Mouse (Mus musculus): ENCODE measurements around the gene Ocln. TPM values are rescaled to one million over a fixed set of nuclear protein-coding genes. Genes with fewer than 3 reads are reported as not detected.
A peak's percentile ranks its signal among the peaks of the same experiment; 100 is the strongest.

Gene Ocln
- polyA plus RNA-seq, 1 experiment from 2014 or later, result 6.7 TPM

DNA sequence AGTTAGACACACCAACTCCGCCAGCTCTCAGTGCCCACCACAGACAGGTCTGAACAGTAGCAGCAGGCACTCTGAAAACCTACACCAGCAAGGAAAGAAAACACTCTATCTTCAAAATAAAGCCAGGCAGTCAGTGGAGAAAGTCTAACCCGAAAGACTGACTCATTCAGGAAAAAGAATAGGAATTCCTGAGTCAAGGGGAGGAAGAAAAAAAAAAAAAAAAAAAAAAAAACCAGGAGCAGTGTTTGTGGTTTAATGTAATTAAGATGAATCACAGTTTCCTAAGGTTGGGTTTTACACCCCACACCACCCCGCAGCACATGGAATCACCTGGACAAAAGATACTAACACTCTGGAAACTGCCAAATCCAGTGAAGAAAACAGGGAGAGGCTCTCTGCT lies 16.4 kb downstream of the Ocln start:
- WGBS, result 85% methylated on average over 3 of the region's 3 CpGs
- no peak overlapping the region for H3K4me2 ChIP-seq
- H3K36me3 ChIP-seq, result no peaks in the 10 kb centered on the region
- H3K4me1 ChIP-seq, result no peaks in the 10 kb centered on the region
- no peak for ATAC-seq (ENCODE audit: low FRiP score)
- H3K9ac ChIP-seq (replicated peaks), result no peak overlapping the region
- H3K9me3 ChIP-seq (replicated peaks), result no peaks in the 10 kb centered on the region
- no peak overlapping the region for H3K4me3 ChIP-seq (replicated peaks)
- no peaks in the 10 kb centered on the region for H3K27me3 ChIP-seq (replicated peaks)
- no peak overlapping the region for H3K27ac ChIP-seq (replicated peaks)

DNA sequence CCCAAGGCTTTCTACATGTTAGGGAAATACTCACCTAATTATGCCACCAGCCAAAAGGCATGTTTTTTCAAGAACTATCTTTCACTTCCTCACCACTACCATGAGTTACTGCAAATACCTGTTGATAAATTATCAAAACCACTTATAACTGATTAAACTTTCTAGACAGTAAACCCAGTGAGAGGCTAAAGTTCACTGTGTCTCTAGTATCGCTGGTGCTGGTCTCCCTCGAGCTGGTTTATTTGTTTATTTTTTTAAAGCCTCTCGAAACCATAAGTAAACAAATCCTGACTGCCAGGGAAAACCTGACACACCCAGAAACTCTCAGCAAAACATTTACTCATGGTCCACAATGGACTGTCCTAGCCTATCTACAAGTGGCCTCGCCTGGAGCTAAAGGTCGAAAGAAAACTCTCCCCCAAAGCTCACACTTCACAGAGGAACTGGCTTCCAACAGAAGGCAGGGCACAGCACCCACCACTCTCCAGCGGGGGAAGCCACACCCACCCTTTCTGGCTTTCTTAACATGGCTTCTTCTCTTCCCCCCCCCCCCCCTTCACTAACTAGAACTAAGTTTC lies 19.6 kb downstream of the Ocln start:
- 74% methylated on average over 6 of the region's 6 CpGs for WGBS
- H3K27me3 ChIP-seq (replicated peaks), result no peaks in the 10 kb centered on the region
- H3K36me3 ChIP-seq, result no peaks in the 10 kb centered on the region
- no peak overlapping the region for H3K27ac ChIP-seq (replicated peaks)
- no peaks in the 10 kb centered on the region for H3K4me1 ChIP-seq
- no peak overlapping the region for H3K4me2 ChIP-seq
- ATAC-seq (ENCODE audit: low FRiP score), result no peak
- H3K9ac ChIP-seq (replicated peaks), result no peak overlapping the region
- no peaks in the 10 kb centered on the region for H3K9me3 ChIP-seq (replicated peaks)
- H3K4me3 ChIP-seq (replicated peaks), result no peak overlapping the region

DNA sequence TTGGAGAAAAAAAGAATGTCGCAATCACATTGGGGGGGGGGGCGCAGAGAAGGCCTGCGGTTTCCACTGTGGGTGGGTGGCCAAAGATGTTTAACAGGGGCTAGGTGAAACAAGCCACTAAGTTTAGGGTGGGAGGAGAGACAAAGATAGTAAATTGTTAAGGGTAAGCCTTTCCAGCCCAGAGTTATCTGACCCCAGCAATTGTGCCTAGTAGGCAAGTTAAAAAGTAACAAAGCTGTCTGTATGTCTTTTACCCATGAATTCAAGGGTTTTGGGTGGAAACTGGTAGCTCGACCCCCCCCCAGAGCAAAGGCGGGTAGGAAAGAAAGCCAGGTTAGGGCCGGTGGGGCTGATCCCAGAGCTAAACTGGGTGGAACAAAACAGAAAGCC lies 25.9 kb downstream of the Ocln start:
- Histone ChIP-seq H3K4me1 (no peaks in the 10 kb centered on the region), H3K36me3 (no peaks in the 10 kb centered on the region), H3K9me3 (replicated peaks) (no peaks in the 10 kb centered on the region), H3K27me3 (replicated peaks) (no peaks in the 10 kb centered on the region), H3K4me2 (no peak overlapping the region), H3K27ac (replicated peaks) (no peak overlapping the region), H3K4me3 (replicated peaks) (no peak overlapping the region), H3K9ac (replicated peaks) (no peak overlapping the region)
- 48% methylated on average over 6 of the region's 6 CpGs for WGBS
- no peak for ATAC-seq (ENCODE audit: low FRiP score)

DNA sequence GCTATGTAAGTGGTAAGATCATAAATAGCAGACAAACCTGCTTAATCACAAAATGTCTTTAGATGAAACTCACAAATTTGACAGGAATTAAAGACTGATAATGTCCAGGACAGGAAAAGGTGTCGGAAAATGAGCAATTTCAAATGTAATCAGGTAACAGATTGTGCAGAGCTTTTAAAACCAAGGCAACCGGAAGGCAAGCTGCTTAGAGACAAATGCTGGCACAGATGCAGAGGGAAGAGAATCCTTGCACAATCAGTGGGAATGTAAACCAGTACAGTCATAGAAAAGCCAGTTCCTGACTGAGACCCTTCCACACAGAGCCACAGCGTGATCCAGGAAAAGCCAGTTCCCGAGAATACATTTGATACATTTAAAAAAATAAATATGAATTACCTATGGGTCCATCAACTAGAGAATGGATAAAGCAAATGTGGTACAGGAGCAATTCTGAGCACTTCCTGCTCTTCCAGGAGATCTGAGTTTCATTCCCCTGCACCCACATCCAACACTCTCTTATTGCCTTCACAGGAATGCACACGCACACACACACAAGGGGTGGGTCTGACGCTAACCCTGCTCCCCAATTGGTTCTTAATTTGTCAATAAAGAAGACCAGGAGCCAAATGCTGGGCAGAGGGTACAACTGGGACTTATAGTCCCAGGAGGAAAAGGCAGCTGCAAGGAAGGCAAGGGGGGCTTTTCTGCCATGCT lies 26.4 kb downstream of the Ocln start:
- WGBS, result 61% methylated on average over 6 of the region's 6 CpGs
- H3K9ac ChIP-seq (replicated peaks), result no peak overlapping the region
- no peaks in the 10 kb centered on the region for H3K4me1 ChIP-seq
- H3K27ac ChIP-seq (replicated peaks), result no peak overlapping the region
- no peak for ATAC-seq (ENCODE audit: low FRiP score)
- no peaks in the 10 kb centered on the region for H3K27me3 ChIP-seq (replicated peaks)
- H3K36me3 ChIP-seq, result no peaks in the 10 kb centered on the region
- no peaks in the 10 kb centered on the region for H3K9me3 ChIP-seq (replicated peaks)
- no peak overlapping the region for H3K4me2 ChIP-seq
- H3K4me3 ChIP-seq (replicated peaks), result no peak overlapping the region

DNA sequence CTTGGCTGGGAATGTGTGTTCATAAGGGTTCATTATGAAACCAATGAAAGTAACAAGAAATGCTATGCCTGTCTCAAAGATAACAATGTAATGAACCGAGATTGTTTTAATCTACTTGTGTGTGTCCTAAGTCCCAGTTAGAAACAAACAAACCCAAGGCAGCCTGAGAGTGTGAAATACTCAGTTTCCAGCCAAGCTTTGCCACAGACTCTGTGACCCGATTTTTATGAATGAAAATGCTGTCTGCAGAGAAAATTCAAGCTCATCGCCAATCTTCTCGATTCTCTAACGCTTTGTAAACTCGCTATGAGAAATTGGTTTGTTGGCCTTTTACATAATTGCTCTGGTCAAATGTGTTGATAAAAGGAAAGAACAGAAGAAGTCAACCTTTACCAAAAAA lies 27.6 kb downstream of the Ocln start:
- no peak for ATAC-seq (ENCODE audit: low FRiP score)
- H3K27ac ChIP-seq (replicated peaks), result no peak overlapping the region
- no peaks in the 10 kb centered on the region for H3K36me3 ChIP-seq
- H3K4me1 ChIP-seq, result no peaks in the 10 kb centered on the region
- H3K4me3 ChIP-seq (replicated peaks), result no peak overlapping the region
- H3K27me3 ChIP-seq (replicated peaks), result no peaks in the 10 kb centered on the region
- H3K9me3 ChIP-seq (replicated peaks), result no peaks in the 10 kb centered on the region
- 92% methylated on average over 6 of the region's 6 CpGs for WGBS
- no peak overlapping the region for H3K4me2 ChIP-seq
- H3K9ac ChIP-seq (replicated peaks), result no peak overlapping the region

DNA sequence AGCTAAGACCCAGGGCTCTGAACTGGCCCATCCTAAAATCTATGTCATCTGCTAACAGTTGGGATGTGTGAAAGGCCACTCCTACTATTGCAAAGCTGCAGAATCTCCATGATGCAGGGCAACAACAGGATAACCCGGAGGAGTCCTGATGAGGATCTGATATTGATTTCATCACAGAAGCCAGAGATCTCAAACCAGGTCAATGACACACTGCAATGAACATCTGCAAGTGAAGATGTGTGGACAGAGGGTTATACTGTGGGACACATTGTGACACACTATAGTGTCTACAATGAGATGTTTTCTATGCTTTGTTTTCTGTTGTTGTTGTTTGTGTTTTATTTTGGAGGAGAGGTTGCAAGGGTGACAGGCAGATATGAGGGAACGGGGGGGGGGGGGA lies 28.8 kb downstream of the Ocln start:
- Histone ChIP-seq H3K9ac (replicated peaks) (no peak overlapping the region), H3K4me1 (no peaks in the 10 kb centered on the region), H3K27ac (replicated peaks) (no peak overlapping the region), H3K27me3 (replicated peaks) (no peaks in the 10 kb centered on the region), H3K4me2 (no peak overlapping the region), H3K36me3 (no peaks in the 10 kb centered on the region), H3K4me3 (replicated peaks) (no peak overlapping the region), H3K9me3 (replicated peaks) (no peaks in the 10 kb centered on the region)
- 96% methylated on average over 2 of the region's 2 CpGs for WGBS
- no peak for ATAC-seq (ENCODE audit: low FRiP score)

DNA sequence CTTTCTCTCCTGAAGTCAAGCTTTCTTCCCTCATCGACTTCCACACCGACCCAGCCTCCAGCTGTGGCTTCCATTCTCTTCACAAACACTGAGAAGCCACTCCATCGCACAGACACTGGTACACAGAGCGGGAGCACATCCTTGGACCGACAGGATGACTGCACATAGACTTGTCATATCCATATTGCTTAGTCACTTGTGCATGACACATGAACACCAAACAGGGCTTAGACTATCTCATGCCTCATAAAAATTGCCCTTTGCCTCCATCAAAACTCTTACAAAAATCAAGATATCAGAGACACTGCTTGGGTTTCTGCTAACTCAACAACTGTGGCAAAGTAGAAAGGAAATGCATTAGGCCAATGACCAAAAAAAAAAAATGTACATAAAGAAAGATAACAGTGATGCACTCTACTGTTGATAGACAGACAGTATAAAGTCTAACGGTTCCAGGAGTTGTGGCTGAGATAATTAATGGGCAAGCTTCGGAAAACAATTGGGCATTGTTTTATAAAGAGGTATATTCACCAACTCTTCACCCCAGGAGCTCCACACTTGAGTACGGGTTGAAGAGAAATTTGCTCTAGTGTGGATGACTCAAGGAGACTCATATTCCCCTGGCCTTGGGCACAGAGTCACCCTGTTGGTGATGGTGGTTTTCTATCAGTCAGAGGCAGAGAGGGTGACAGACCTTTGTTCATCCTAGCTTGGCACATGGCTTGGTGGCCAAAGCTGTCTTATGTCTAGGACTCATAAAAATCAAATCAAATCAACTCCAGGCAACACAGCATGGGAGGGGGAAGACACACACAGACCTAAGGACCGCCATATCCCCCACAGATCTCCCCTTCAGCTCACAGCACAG lies 30.6 kb downstream of the Ocln start:
- Histone ChIP-seq H3K9ac (replicated peaks) (no peak overlapping the region), H3K9me3 (replicated peaks) (no peaks in the 10 kb centered on the region), H3K4me2 (no peak overlapping the region), H3K27me3 (replicated peaks) (no peaks in the 10 kb centered on the region), H3K36me3 (no peaks in the 10 kb centered on the region), H3K27ac (replicated peaks) (no peak overlapping the region), H3K4me3 (replicated peaks) (no peak overlapping the region), H3K4me1 (no peaks in the 10 kb centered on the region)
- ATAC-seq (ENCODE audit: low FRiP score), result no peak
- 86% methylated on average over 9 of the region's 9 CpGs for WGBS

DNA sequence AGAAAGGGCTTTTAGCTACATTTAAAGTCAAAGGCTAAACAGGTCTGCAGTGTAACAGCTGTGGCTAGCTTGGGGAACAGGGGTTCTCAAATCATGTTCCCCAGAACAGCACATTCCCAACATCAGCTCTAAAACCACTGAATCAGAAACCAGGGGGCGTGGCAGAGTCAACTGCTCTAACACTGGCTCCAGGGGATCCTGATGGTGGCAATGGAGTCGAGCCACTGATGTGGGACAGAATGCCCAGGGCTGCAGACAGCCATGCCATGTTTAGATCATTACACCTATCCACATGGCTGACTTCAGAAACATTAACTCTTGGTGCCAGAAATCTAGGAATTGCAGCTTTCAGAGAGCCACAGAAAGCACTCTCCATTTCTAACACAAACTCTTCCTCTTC lies 33.4 kb downstream of the Ocln start:
- H3K9me3 ChIP-seq (replicated peaks), result no peaks in the 10 kb centered on the region
- H3K27me3 ChIP-seq (replicated peaks), result no peaks in the 10 kb centered on the region
- WGBS, result 64% methylated on average over 2 of the region's 2 CpGs
- no peaks in the 10 kb centered on the region for H3K36me3 ChIP-seq
- H3K9ac ChIP-seq (replicated peaks), result no peak overlapping the region
- H3K27ac ChIP-seq (replicated peaks), result no peak overlapping the region
- H3K4me3 ChIP-seq (replicated peaks), result no peak overlapping the region
- ATAC-seq (ENCODE audit: low FRiP score), result no peak
- H3K4me1 ChIP-seq, result no peaks in the 10 kb centered on the region
- no peak overlapping the region for H3K4me2 ChIP-seq

DNA sequence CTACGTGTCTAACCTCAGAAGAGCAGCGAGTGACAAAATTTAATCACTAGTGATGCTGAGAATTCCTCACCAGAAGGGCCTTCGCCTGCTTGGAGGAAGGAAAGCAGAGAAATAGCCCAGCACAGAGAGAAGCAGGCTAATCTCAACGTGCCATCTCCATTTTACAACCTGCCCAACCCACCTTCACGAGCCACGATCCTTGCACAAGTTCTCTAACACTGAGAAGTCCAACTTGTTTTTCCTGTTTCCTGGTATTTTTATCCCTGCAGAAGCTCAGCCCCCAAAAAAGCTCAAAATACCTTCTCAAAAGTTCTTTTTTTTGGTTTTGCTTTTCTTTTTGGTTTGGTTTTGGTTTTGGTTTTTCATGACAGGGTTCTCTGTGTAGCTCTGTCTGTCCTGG lies 34.3 kb downstream of the Ocln start:
- no peak for ATAC-seq (ENCODE audit: low FRiP score)
- Histone ChIP-seq H3K4me3 (replicated peaks) (no peak overlapping the region), H3K9ac (replicated peaks) (no peak overlapping the region), H3K27ac (replicated peaks) (no peak overlapping the region), H3K36me3 (no peaks in the 10 kb centered on the region), H3K4me1 (no peaks in the 10 kb centered on the region), H3K27me3 (replicated peaks) (no peaks in the 10 kb centered on the region), H3K9me3 (replicated peaks) (no peaks in the 10 kb centered on the region), H3K4me2 (no peak overlapping the region)
- WGBS, result 75% methylated on average over 6 of the region's 6 CpGs

DNA sequence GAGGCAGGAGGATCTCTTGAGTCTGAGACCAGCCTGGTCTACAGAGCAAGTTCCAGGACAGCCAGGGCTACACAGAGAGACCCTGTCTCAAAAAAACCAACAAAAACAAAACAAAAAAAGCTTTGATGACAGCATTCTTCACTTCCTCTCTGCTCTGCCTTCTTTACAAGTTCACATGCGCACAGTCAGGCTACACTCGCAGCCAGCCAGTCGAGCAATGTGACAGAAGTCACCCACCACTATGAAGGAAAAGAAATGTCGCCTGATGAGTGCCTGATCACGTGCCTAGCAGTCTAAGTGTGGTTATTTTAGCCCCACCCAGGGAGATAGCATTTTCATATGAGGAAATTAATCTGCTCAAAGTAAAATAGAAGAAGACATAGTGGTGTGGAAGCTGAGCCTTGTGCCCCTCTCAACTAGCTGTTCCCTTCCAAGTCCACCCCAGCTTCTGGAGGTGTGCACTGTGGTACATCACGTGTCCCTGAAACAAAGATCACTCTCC lies 34.8 kb downstream of the Ocln start:
- Histone ChIP-seq H3K36me3 (no peaks in the 10 kb centered on the region), H3K4me1 (no peaks in the 10 kb centered on the region), H3K9ac (replicated peaks) (no peak overlapping the region), H3K9me3 (replicated peaks) (no peaks in the 10 kb centered on the region), H3K4me2 (no peak overlapping the region), H3K4me3 (replicated peaks) (no peak overlapping the region), H3K27me3 (replicated peaks) (no peaks in the 10 kb centered on the region), H3K27ac (replicated peaks) (no peak overlapping the region)
- WGBS, result 88% methylated on average over 6 of the region's 6 CpGs
- ATAC-seq (ENCODE audit: low FRiP score), result no peak

DNA sequence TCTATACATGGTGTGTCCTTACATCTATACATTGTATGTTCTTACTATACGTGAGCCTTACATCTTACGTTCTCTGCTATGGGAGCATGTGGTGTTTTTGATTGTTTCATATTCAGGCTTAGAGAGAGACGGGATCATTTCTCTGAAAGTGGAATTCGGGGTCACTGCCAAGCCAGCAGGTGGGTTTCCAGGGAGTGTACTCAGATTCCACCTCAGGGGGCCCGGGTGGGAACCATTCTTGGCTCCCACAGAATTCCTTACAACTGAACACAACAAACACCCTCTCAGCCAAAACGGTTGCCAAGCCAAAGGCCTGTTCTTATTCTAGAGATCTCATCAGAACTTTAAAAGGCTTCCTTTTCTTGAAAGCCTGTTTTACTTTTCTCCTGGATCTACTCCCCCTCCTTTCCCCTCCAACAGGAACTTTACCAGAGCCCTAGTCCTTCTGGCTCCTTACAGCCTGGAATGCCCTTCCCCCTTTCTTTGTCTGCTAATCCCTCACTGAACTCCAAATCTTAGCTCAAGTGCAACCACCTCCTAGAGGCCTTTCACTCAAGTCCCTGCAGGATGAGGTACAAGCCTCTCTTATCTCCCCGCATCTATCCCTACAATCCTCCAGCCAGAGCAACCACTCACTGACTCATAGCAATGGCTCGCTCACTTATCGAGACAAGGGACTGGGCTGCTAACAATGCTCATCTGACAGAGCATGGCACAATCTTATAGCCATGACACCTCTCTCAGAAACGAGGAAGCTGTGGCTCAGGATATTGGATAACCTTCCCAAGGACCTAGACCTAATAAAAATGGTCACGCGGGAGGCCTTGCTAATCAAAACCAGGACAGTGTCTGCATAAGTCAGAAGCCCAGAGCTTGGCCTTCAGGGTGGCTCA lies 36.1 kb downstream of the Ocln start:
- WGBS, result 58% methylated on average over 12 of the region's 12 CpGs
- H3K27ac ChIP-seq (replicated peaks), result 0 out of 2 replicates have a peak overlapping the region, but pooled peaks have one; percentile 18
- ATAC-seq (ENCODE audit: low FRiP score), result no peak

More for the DNA sequence above, 36.1 kb downstream of the Ocln start:
- H3K4me1 ChIP-seq, result no peaks in the 10 kb centered on the region
- no peaks in the 10 kb centered on the region for H3K9me3 ChIP-seq (replicated peaks)
- H3K36me3 ChIP-seq, result no peaks in the 10 kb centered on the region
- H3K4me2 ChIP-seq, result no peak overlapping the region
- H3K9ac ChIP-seq (replicated peaks), result no peak overlapping the region
- H3K4me3 ChIP-seq (replicated peaks), result no peak overlapping the region
- no peaks in the 10 kb centered on the region for H3K27me3 ChIP-seq (replicated peaks)

Measured in neural tube, embryonic 15.5 days (tissue).